Mouse (Mus musculus) liver, embryonic 12.5 days (tissue): Measurements from ENCODE around the gene Rplp2. TPM values are rescaled to one million over a fixed set of nuclear protein-coding genes. Genes with fewer than 3 reads are reported as not detected.

Experiments used
- ATAC-seq: fragments of 200-750 bp; cut with Nextera tagmentation; 2 replicates; pipeline ENCODE4 v1.8.0; 2017; ENCODE audit warnings: moderate number of reproducible peaks, mild to moderate bottlenecking, moderate library complexity
- H3K27ac ChIP-seq: fragments of 300-500 bp; sonication (generic); 2 replicates; pipeline ENCODE4 v1.5.1; 2016; ENCODE audit warnings: mild to moderate bottlenecking
- H3K27me3 ChIP-seq: fragments of 300-500 bp; sonication (generic); replicated peaks from 2 replicates; pipeline ENCODE4 v1.6.1; 2016; ENCODE audit warnings: mild to moderate bottlenecking, moderate library complexity
- H3K36me3 ChIP-seq: fragments of 300-500 bp; sonication (generic); 2 replicates; pipeline ENCODE4 v1.6.1; 2016; ENCODE audit warnings: mild to moderate bottlenecking, moderate library complexity
- H3K4me1 ChIP-seq: fragments of 300-500 bp; sonication (generic); 2 replicates; pipeline ENCODE4 v1.6.1; 2016
- H3K4me2 ChIP-seq: fragments of 300-500 bp; sonication (generic); 2 replicates; pipeline ENCODE4 v1.6.1; 2016; ENCODE audit warnings: mild to moderate bottlenecking, moderate library complexity
- H3K4me3 ChIP-seq: fragments of 300-500 bp; sonication (generic); 2 replicates; pipeline ENCODE4 v1.5.1; 2016; ENCODE audit warnings: mild to moderate bottlenecking, moderate library complexity
- H3K9ac ChIP-seq: fragments of 300-500 bp; sonication (generic); 2 replicates; pipeline ENCODE4 v1.6.1; 2016; ENCODE audit warnings: mild to moderate bottlenecking, moderate library complexity
- H3K9me3 ChIP-seq: fragments of 300-500 bp; sonication (generic); replicated peaks from 2 replicates; pipeline ENCODE4 v1.6.1; 2016; ENCODE audit warnings: mild to moderate bottlenecking, moderate library complexity
- WGBS: fragments of 180-500 bp; shearing (Covaris S2); methylation state at CpG from one replicate; pipeline ENCODE4 v1.1.7; 2016; ENCODE audit not compliant: insufficient replicate concordance; 5-methylcytosine and 5-hydroxymethylcytosine counted together
- polyA plus RNA-seq: library from polyadenylated mRNA; unstranded; fragments of >200 nt; fragmentation: Nextera tagmentation; extraction: Ambion mirVana; gene quantifications from 2 replicates; pipeline ENCODE4 v1.2.1, GENCODE M21; 2016

Rplp2 gene
- polyA plus RNA-seq, 1 experiment from 2014 or later, result 1,344 TPM

- Histone ChIP-seq H3K4me1 (peaks cover 42% of the 10 kb centered on the region), H3K27me3 (peaks cover 31% of the 10 kb centered on the region), H3K27ac (no peak overlapping the region), H3K9me3 (no peaks in the 10 kb centered on the region), H3K4me3 (peak overlapping the region; percentile 55), H3K4me2 (peak overlapping the region; percentile 90), H3K36me3 (peaks cover 25% of the 10 kb centered on the region), H3K9ac (peak overlapping the region; percentile 62)
- ATAC-seq, result 0 out of 2 replicates have a peak, but pooled peaks have one; percentile 3
- 47% methylated on average over 11 of the region's 11 CpGs for WGBS
Measured at GRCm38 (mm10) chr7:141482531-141483024, 35.4 kb downstream of the Rplp2 start.

- no peak overlapping the region for H3K27ac ChIP-seq
- 73% methylated on average over 6 of the region's 6 CpGs for WGBS
- H3K4me1 ChIP-seq, result peaks cover 36% of the 10 kb centered on the region
- peaks cover 30% of the 10 kb centered on the region for H3K36me3 ChIP-seq
- H3K4me2 ChIP-seq, result no peak overlapping the region; the same call in 1 of the 2 replicates
- no peak for ATAC-seq
- no peaks in the 10 kb centered on the region for H3K9me3 ChIP-seq
- no peak overlapping the region for H3K4me3 ChIP-seq
- no peak overlapping the region for H3K9ac ChIP-seq
- H3K27me3 ChIP-seq, result peaks cover 31% of the 10 kb centered on the region
Measured at GRCm38 (mm10) chr7:141483114-141483653, 36.0 kb downstream of the Rplp2 start.

- Histone ChIP-seq H3K9ac (no peak overlapping the region), H3K4me1 (peaks cover 30% of the 10 kb centered on the region), H3K27me3 (peaks cover 31% of the 10 kb centered on the region), H3K9me3 (no peaks in the 10 kb centered on the region), H3K4me2 (no peak overlapping the region), H3K4me3 (no peak overlapping the region), H3K27ac (no peak overlapping the region), H3K36me3 (peaks cover 28% of the 10 kb centered on the region)
- WGBS, result 73% methylated on average over 5 of the region's 5 CpGs
- no peak for ATAC-seq
Measured at GRCm38 (mm10) chr7:141484186-141485120, 37.3 kb downstream of the Rplp2 start.

- Histone ChIP-seq H3K9me3 (no peaks in the 10 kb centered on the region), H3K36me3 (peaks cover 34% of the 10 kb centered on the region), H3K4me2 (no peak overlapping the region), H3K9ac (no peak overlapping the region), H3K27ac (no peak overlapping the region), H3K4me1 (peaks cover 28% of the 10 kb centered on the region), H3K4me3 (no peak overlapping the region), H3K27me3 (peaks cover 31% of the 10 kb centered on the region)
- no peak for ATAC-seq
- WGBS, result 78% methylated on average over 2 of the region's 2 CpGs
Measured at GRCm38 (mm10) chr7:141485186-141485585, 38.0 kb downstream of the Rplp2 start.

- H3K4me1 ChIP-seq, result peaks cover 24% of the 10 kb centered on the region
- ATAC-seq, result no peak
- peaks cover 35% of the 10 kb centered on the region for H3K36me3 ChIP-seq
- 83% methylated on average over 2 of the region's 2 CpGs for WGBS
- H3K27ac ChIP-seq, result no peak overlapping the region
- H3K27me3 ChIP-seq, result peaks cover 31% of the 10 kb centered on the region
- no peaks in the 10 kb centered on the region for H3K9me3 ChIP-seq
- no peak overlapping the region for H3K9ac ChIP-seq
- H3K4me2 ChIP-seq, result no peak overlapping the region
- H3K4me3 ChIP-seq, result no peak overlapping the region
Measured at GRCm38 (mm10) chr7:141485606-141486005, 38.4 kb downstream of the Rplp2 start.

- whole genome bisulfite sequencing, result 83% methylated on average over 1 of the region's 1 CpGs
- Histone ChIP-seq H3K27me3 (peaks cover 26% of the 10 kb centered on the region), H3K9me3 (no peaks in the 10 kb centered on the region), H3K4me3 (no peak overlapping the region), H3K4me2 (no peak overlapping the region), H3K4me1 (peaks cover 23% of the 10 kb centered on the region), H3K27ac (no peak overlapping the region), H3K36me3 (peaks cover 38% of the 10 kb centered on the region), H3K9ac (no peak overlapping the region)
- ATAC-seq, result no peak
Measured at GRCm38 (mm10) chr7:141486239-141486638, 39.1 kb downstream of the Rplp2 start.

GRCm38 (mm10) chr7:141487141-141487540 is 40.0 kb downstream of the Rplp2 start:
- H3K36me3 ChIP-seq, result peaks cover 47% of the 10 kb centered on the region
- H3K4me3 ChIP-seq, result no peak overlapping the region
- no peak for ATAC-seq
- peaks cover 20% of the 10 kb centered on the region for H3K4me1 ChIP-seq
- WGBS, result 76% methylated on average over 7 of the region's 7 CpGs
- no peak overlapping the region for H3K4me2 ChIP-seq
- H3K27ac ChIP-seq, result no peak overlapping the region
- H3K27me3 ChIP-seq, result peaks cover 17% of the 10 kb centered on the region
- H3K9me3 ChIP-seq, result no peaks in the 10 kb centered on the region
- H3K9ac ChIP-seq, result no peak overlapping the region

- ATAC-seq, result peak; percentile 74
- H3K27ac ChIP-seq, result no peak overlapping the region
- no peak overlapping the region for H3K4me2 ChIP-seq
- peaks cover 69% of the 10 kb centered on the region for H3K36me3 ChIP-seq
- no peak overlapping the region for H3K4me3 ChIP-seq
- 42% methylated on average over 2 of the region's 2 CpGs for WGBS
- no peaks in the 10 kb centered on the region for H3K9me3 ChIP-seq
- no peaks in the 10 kb centered on the region for H3K27me3 ChIP-seq
- peaks cover 11% of the 10 kb centered on the region for H3K4me1 ChIP-seq
- H3K9ac ChIP-seq, result no peak overlapping the region
Measured at GRCm38 (mm10) chr7:141491151-141491550, 44.0 kb downstream of the Rplp2 start.

GRCm38 (mm10) chr7:141492738-141493137 is 45.6 kb downstream of the Rplp2 start:
- Histone ChIP-seq H3K36me3 (peaks cover 67% of the 10 kb centered on the region), H3K4me3 (no peak overlapping the region), H3K27ac (no peak overlapping the region), H3K4me2 (no peak overlapping the region), H3K27me3 (no peaks in the 10 kb centered on the region), H3K9me3 (no peaks in the 10 kb centered on the region), H3K9ac (no peak overlapping the region), H3K4me1 (peaks cover 11% of the 10 kb centered on the region)
- no peak for ATAC-seq
- WGBS, result 88% methylated on average over 5 of the region's 5 CpGs

GRCm38 (mm10) chr7:141493729-141494128 is 46.6 kb downstream of the Rplp2 start:
- no peak overlapping the region for H3K9ac ChIP-seq
- H3K27me3 ChIP-seq, result no peaks in the 10 kb centered on the region
- H3K4me2 ChIP-seq, result no peak overlapping the region
- ATAC-seq, result no peak
- 64% methylated on average over 1 of the region's 1 CpGs for WGBS
- H3K4me1 ChIP-seq, result peaks cover 11% of the 10 kb centered on the region
- H3K9me3 ChIP-seq, result no peaks in the 10 kb centered on the region
- H3K36me3 ChIP-seq, result peaks cover 64% of the 10 kb centered on the region
- H3K4me3 ChIP-seq, result no peak overlapping the region
- no peak overlapping the region for H3K27ac ChIP-seq

GRCm38 (mm10) chr7:141495379-141495778 is 48.2 kb downstream of the Rplp2 start:
- Histone ChIP-seq H3K27me3 (no peaks in the 10 kb centered on the region), H3K4me2 (no peak overlapping the region), H3K4me1 (peaks cover 11% of the 10 kb centered on the region), H3K36me3 (peaks cover 70% of the 10 kb centered on the region), H3K9ac (no peak overlapping the region), H3K9me3 (no peaks in the 10 kb centered on the region), H3K27ac (no peak overlapping the region), H3K4me3 (no peak overlapping the region)
- no peak for ATAC-seq
- WGBS, result 77% methylated on average over 2 of the region's 2 CpGs

- WGBS, result 83% methylated on average over 4 of the region's 4 CpGs
- Histone ChIP-seq H3K27me3 (no peaks in the 10 kb centered on the region), H3K36me3 (peaks cover 72% of the 10 kb centered on the region)
Measured at GRCm38 (mm10) chr7:141495940-141496339, 48.8 kb downstream of the Rplp2 start.

More at GRCm38 (mm10) chr7:141495940-141496339, 48.8 kb downstream of the Rplp2 start:
- peaks cover 9% of the 10 kb centered on the region for H3K4me1 ChIP-seq
- H3K9ac ChIP-seq, result no peak overlapping the region
- no peak overlapping the region for H3K4me3 ChIP-seq
- H3K4me2 ChIP-seq, result no peak overlapping the region
- no peaks in the 10 kb centered on the region for H3K9me3 ChIP-seq
- H3K27ac ChIP-seq, result no peak overlapping the region
- ATAC-seq, result no peak
